Comparison of ENCODE assay signal across 8 mouse cellular contexts in the genomic region with DNA sequence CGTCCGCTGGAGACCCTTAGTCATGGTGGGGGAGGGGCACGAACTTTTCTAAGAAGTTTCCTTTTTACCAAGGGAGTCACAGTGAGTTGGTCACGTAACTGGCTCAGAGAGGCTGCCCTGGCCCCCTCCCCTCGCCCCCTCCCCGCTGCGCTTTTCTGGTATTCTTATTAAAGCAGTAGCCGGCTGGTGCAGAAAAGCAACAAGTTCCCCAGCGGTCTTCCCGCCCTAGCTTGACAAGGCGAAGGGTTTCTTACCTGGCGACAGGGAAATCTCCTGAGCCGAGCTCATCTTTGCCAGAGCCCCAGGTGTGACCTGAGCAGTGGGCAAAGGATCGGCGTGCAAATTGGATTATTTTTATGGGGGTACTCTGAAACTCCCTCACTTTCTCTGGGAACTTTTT. TPM values are rescaled to one million over a fixed set of nuclear protein-coding genes. Genes with fewer than 3 reads are reported as not detected.
DNase-seq lines count a peak whose midpoint lies in the region; ATAC-seq and TF ChIP-seq lines count a peak whose summit lies in the region.

A gene (plus strand): TSS at position 169 of the 400 bp plus-strand sequence.

- H3K9ac ChIP-seq in forebrain, embryonic 15.5 days (replicated peaks), result no peak within 1 kb of the TSS
- H3K9ac ChIP-seq in limb, embryonic 13.5 days, result no peak within 1 kb of the TSS

- H3K27me3 ChIP-seq in heart, embryonic 10.5 days (ENCODE audit: insufficient read depth, poor library complexity, severe bottlenecking), result peaks cover 73% of the 10 kb centered on the region
- peaks cover 54% of the 10 kb centered on the region for H3K27me3 ChIP-seq in E14TG2a.4 (ENCODE audit: insufficient read depth, low read length)
- H3K27me3 ChIP-seq in forebrain, embryonic 15.5 days, result peaks cover 48% of the 10 kb centered on the region
- H3K27me3 ChIP-seq in limb, embryonic 13.5 days, result peaks cover 82% of the 10 kb centered on the region

- H3K4me1 ChIP-seq in heart, embryonic 10.5 days, result peaks cover 22% of the 10 kb centered on the region
- H3K4me1 ChIP-seq in E14TG2a.4 (replicated peaks; ENCODE audit: low read depth, low read length), result peaks cover 45% of the 10 kb centered on the region
- H3K4me1 ChIP-seq in forebrain, embryonic 15.5 days, result peaks cover 47% of the 10 kb centered on the region
- peaks cover 31% of the 10 kb centered on the region for H3K4me1 ChIP-seq in limb, embryonic 13.5 days

- no peak for DNase-seq in heart, embryonic 10.5 days (ENCODE audit: low spot score)
- DNase-seq in heart, adult 8-10 months (ENCODE audit: low spot score), result no peak
- DNase-seq in adipocyte (ENCODE audit: low spot score), result no peak
- DNase-seq in ovary, postnatal 10 days (ENCODE audit: low spot score), result no peak

- H3K27ac ChIP-seq in heart, embryonic 10.5 days, result no peak within 1 kb of the TSS
- no peak within 1 kb of the TSS for H3K27ac ChIP-seq in forebrain, embryonic 15.5 days (replicated peaks)
- H3K27ac ChIP-seq in limb, embryonic 13.5 days, result no peak within 1 kb of the TSS

- no peaks in the 10 kb centered on the region for H3K9me3 ChIP-seq in heart, embryonic 10.5 days
- no peaks in the 10 kb centered on the region for H3K9me3 ChIP-seq in E14TG2a.4 (ENCODE audit: low read length)
- no peaks in the 10 kb centered on the region for H3K9me3 ChIP-seq in forebrain, embryonic 15.5 days
- H3K9me3 ChIP-seq in limb, embryonic 13.5 days, result no peaks in the 10 kb centered on the region

- ATAC-seq in forebrain, embryonic 15.5 days (replicated peaks), result no peak
- ATAC-seq in limb, embryonic 13.5 days (ENCODE audit: low FRiP score, low read depth), result no peak
- ATAC-seq in megakaryocyte progenitor cell, adult 5-6 weeks (replicated peaks; ENCODE audit: poor library complexity), result no peak

- no peaks in the 10 kb centered on the region for H3K36me3 ChIP-seq in heart, embryonic 10.5 days
- no peaks in the 10 kb centered on the region for H3K36me3 ChIP-seq in E14TG2a.4 (ENCODE audit: insufficient read depth, low read length)
- H3K36me3 ChIP-seq in forebrain, embryonic 15.5 days, result no peaks in the 10 kb centered on the region
- no peaks in the 10 kb centered on the region for H3K36me3 ChIP-seq in limb, embryonic 13.5 days

- WGBS in heart, embryonic 10.5 days, result 1% methylated on average over 15 of the region's 15 CpGs
- 2% methylated on average over 15 of the region's 15 CpGs for WGBS in forebrain, embryonic 15.5 days
- 1% methylated on average over 15 of the region's 15 CpGs for WGBS in limb, embryonic 13.5 days

- no peak for TF ChIP-seq CTCF in E14TG2a.4 (conservative IDR thresholded peaks at IDR 0.05; ENCODE audit: low read length)

- H3K4me2 ChIP-seq in forebrain, embryonic 15.5 days (replicated peaks), result peak within 1 kb of the TSS; percentile 90
- peak within 1 kb of the TSS; percentile 64 for H3K4me2 ChIP-seq in limb, embryonic 13.5 days (replicated peaks)

- peak within 1 kb of the TSS; percentile 59 for H3K4me3 ChIP-seq in heart, embryonic 10.5 days
- peak within 1 kb of the TSS; percentile 78 for H3K4me3 ChIP-seq in E14TG2a.4 (replicated peaks; ENCODE audit: low read length)
- peak within 1 kb of the TSS; percentile 43 for H3K4me3 ChIP-seq in forebrain, embryonic 15.5 days
- peak within 1 kb of the TSS; percentile 39 for H3K4me3 ChIP-seq in limb, embryonic 13.5 days

RNA-seq across cellular contexts. Expression of the gene that starts here (rescaled TPM):
- polyA plus RNA-seq in heart, embryonic 10.5 days (2016; fragmentation: Nextera tagmentation; extraction: Ambion mirVana), result 0.97 and 2.2 TPM in 2 replicates
- 1 to 10 TPM; 4.2 to 8.0 (median 6.2) TPM for total RNA-seq in heart, adult 8-10 months (2022)
- polyA plus RNA-seq in forebrain, embryonic 15.5 days (2015; fragmentation: Nextera tagmentation; extraction: Ambion mirVana), result 2.4 and 2.5 TPM in 2 replicates
- polyA plus RNA-seq in limb, embryonic 13.5 days (2015; fragmentation: Nextera tagmentation; extraction: Ambion mirVana), result 3.2 and 3.4 TPM in 2 replicates
- total RNA-seq in megakaryocyte progenitor cell, adult 5-6 weeks (2015), result not detected in 2 replicates
- not detected in 2 replicates for total RNA-seq in megakaryocyte progenitor cell, adult 5-6 weeks (2017)

Comparison
In these comparisons a context has a peak if more than half of its experiments do, and no peak if none do; other contexts are left out.
1. RNA of the gene that starts here (total RNA-seq): 4.2 to 8.0 TPM in heart, adult 8-10 months; not detected in megakaryocyte progenitor cell, adult 5-6 weeks; every median in the first group is over 4 times any median in the second.
2. Peak in every context shown above with its lines, with median percentiles within 50 percentile points of each other: H3K4me3 ChIP-seq.